Mouse (Mus musculus): ENCODE measurements around the gene Slc9a6.

The Slc9a6 gene

GRCm38 (mm10) chrX:56609623-56610317 lies at the start of gene Slc9a6:
Slc9a6 (plus strand) TSS chrX:56609757.
- CTCF ChIA-PET = interaction anchor here (0.5 kb wide), 1 partner anchor 317 kb away, joined by 3 read pairs; no protein-coding TSS in a partner anchor

GRCm38 (mm10) chrX:56572465-56572864 lies 37.1 kb upstream of the Slc9a6 start:
- CTCF ChIA-PET = no interaction called here

DNA sequence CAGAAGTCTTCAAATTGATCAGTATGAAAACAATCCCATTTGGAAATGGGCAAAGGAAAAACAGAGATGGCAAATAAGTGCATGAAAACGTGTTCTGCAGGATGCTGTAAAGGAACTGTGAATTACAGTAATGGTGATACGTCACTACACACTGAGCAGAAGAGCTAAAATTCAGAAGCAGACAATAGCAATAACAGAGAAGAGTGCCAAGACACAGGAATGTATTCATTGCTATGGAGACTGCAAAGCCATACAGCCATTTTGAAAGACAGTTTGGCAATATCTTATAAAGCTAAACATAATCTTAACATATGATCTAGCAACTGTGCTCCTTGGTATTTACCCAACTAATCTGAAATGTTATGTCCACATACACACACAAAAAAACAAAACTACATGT lies 31.4 kb upstream of the Slc9a6 start:
- CTCF ChIA-PET = no interaction called here

DNA sequence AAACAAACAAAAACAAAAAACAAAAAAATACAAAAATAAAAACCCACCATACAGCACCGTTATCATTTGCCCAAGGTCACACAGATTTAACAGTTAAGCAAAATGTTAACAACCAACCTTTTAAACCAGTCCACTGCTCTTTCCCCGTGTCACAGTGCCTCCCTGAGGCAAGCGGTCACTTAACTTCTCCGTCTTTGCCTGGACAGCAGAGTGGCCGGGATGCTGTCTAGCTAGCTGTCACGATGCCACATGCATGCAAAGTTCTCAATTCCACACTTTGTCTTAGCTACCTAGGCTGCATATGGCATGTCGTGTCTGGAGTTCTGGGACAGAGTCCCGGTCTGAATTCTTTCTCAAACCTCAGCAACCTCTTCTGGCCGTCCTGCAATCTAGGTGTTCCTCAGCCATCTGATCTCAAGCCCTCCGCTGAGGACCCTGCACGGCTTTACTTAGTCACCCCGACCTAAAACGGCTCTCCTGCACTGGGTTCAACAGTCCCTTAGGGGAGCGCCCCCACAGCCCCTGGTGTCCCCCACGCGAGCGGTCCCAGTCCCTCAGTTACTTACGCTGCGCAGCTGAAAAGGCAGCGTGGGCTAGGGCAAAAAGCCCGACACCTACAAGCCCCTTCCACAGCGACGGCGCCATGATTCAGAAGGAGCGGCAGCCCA lies 12.2 kb upstream of the Slc9a6 start:
- CTCF ChIA-PET = no interaction called here

DNA sequence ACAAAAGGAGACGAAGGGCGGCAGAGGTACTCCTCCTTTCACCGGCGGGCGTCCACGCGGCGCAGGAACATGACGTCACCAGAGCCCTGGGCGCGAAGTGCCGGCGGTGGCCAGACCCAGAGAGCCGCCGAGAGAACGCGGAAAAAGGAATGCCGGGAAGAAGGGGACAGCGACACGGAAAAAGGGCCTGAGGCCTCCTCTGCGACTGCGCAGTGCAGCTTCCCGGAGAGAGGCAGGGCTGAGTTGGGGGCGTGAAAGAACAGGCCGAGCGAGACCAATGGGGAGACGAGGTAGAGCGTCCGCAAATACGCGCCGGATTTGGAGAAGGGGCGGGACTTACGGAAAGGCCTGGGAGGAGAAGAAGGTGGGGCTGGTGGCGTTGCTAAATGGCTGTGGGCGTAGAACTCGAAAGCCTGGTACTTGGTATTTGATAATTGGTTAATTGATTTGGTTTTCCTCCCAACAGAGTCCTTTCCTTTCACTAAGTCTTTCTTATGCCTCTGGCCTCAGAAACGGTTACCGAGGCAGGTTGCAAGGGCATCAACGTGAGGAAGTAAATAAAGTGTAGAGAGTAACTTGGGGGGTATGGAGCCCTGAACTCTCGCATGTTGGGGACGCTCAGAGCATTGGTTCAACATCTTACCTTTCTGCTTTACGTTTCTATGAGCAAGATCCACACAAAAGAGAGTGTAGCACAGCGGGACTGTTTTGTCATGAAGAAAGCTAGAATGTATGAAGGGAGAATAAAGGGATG lies 11.5 kb upstream of the Slc9a6 start, which contains the start of gene Mmgt1:
Mmgt1 (minus strand) TSS at position 183 of the 754 bp plus-strand sequence.
- CTCF ChIA-PET = no interaction called here

DNA sequence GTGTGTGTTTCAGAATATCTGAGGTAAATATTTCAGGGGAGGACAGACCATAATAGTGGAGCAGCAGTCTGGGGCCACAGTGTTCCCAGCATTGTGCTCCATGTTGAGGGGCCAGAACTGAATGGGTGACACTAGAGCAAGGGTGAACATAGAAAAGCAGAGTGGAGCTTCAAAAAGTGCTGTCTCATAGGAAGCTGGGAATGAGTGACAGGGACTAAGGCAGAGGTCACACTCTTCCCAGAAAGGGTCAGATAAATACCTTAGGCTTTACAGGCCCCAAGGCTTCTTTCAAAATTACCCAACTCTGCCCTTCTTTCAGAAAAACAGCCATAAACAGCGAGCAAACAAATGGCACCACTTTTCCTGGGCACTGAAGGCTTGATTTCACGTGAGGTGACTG lies 3.0 kb upstream of the Slc9a6 start:
- CTCF ChIA-PET = no interaction called here

- CTCF ChIA-PET = no interaction called here
Observed at GRCm38 (mm10) chrX:56607032-56607710, 2.4 kb upstream of the Slc9a6 start.

DNA sequence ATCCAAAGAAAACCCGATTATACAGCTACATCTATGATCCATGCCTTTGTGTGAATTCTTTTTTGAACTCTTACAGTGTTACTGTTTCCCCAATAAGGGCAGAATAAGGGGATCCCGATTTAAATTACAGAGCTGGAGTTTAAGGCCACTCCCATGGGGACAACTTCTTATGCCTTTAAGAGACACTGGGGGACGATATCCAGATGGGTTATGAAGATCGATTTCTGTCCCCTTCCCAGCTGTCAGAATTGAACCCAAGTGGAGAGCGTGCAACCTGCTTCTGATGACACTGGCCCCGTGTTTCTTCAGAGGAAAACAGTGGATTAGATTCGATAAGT lies 303 bp upstream of the Slc9a6 start:
- CTCF ChIA-PET = interaction anchor here (0.5 kb wide), 1 partner anchor 317 kb away, joined by 3 read pairs; no protein-coding TSS in a partner anchor

GRCm38 (mm10) chrX:56610318-56610694 lies 749 bp downstream of the Slc9a6 start:
- CTCF ChIA-PET = no interaction called here

- CTCF ChIA-PET = no interaction called here
Observed at GRCm38 (mm10) chrX:56615236-56615635, 5.7 kb downstream of the Slc9a6 start.

DNA sequence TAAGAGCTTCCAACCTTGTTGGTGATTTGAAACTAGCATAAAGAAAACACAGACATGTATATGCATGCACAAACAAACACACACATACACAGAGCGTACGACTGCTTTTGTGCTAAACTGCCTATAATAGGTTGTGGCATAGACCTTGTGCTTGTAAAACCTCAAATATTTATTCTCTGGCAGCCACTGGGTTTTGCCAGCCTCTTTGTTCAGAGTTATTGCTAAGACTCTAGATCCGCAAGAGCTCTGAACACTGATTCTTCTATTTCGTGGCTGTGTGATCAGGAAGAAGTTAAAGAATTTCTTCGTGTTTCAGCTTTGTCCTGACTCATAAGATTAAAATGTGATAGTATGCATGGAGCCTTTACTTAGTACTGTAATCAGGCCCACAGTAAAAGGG lies 26.6 kb downstream of the Slc9a6 start:
- CTCF ChIA-PET = no interaction called here

GRCm38 (mm10) chrX:56640066-56640465 lies 30.5 kb downstream of the Slc9a6 start:
- CTCF ChIA-PET = no interaction called here

DNA sequence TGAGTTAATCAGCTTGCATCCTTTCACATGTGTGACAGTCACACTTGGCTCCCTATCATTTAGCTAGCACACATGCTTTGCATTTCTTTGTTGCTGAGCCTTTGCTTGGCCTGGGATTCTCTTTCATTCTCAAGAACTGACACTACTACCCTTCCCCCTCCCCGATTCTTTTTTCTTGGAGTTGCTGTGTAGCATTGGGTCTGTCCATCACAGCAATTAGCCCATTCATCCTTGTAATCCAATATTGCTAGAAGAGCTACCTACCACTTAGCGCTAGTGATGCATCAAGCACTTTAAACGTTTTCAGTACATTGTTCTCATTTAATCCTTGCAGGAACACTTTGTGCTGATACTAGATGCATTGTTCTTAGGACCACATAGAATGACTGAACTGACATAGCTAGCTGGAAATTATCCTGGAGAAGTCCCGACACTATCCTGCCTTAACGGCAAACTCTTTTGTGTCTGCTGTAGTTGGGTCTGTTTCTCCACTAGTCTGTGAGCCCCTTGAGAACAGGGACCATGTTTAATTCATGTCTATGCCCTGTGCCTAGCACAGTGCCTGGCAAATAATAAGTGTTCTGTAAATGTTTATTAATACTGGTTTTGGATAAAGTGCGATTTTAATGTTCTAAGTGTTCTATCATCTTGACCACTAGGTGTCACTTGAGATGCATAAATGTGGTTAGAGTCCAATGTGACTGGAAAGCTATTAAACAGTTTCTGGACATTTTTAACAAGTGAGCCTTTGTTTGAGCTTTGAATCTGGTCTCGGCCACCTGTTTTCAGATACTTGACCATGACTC lies 40.2 kb downstream of the Slc9a6 start:
- CTCF ChIA-PET = no interaction called here

- CTCF ChIA-PET = no interaction called here
Observed at GRCm38 (mm10) chrX:56650355-56650652, 40.7 kb downstream of the Slc9a6 start.

- CTCF ChIA-PET = no interaction called here
Observed at GRCm38 (mm10) chrX:56650885-56651284, 41.3 kb downstream of the Slc9a6 start.

DNA sequence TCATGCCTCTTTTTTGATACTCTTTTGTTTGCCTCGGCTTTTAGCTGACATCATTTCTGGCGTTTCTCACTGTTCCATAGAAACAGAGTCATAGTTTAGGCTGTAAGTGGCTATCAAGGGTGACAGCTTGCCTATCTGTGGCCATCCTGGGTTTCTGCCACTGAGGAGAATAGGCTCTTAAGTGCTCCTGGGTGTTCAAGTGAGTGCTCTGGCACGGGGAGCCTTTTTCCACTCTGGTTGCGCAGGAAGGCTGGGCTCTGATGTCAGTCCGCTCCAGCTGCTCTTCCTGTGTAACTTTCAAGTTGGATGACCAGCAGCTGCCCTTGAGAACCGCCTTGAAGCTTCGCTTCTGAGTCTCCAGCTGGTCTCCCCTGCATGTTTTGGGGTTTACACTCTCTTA lies 42.2 kb downstream of the Slc9a6 start:
- CTCF ChIA-PET = no interaction called here

GRCm38 (mm10) chrX:56655686-56656085 lies 46.1 kb downstream of the Slc9a6 start:
- CTCF ChIA-PET = no interaction called here

DNA sequence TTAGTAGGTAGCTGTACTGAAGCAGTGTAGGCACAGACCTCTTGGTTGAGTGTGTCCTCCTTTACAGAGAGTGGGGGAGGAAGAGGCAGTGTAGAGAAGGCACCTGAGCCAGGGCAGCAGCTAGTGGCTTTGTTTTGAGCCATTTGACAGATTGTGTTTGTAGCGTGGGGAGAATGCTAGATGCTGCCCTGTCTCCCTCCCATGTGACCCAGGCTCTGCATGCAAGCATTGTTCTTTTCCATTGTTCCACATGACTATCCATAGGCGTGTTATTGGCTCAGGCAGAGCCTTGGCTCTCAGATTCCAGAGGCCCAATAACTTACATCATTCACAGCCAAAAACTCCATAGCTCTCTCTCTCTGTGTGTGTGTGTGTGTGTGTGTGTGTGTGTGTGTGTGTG lies 49.7 kb downstream of the Slc9a6 start:
- CTCF ChIA-PET = no interaction called here

DNA sequence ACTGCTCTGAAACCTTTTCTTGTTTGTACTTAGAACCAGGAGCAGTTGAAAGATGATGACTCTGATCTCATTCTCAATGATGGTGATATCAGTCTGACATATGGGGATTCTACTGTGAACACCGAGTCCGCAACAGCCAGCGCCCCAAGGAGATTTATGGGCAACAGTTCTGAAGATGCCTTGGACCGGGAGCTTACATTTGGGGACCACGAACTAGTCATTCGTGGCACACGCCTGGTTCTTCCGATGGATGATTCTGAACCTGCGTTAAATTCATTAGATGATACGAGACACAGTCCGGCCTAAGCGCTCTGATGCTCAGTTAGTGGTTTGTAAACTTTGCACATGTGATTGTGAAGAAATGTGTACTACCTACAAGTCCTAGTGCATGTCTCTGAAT lies 51.6 kb downstream of the Slc9a6 start:
- CTCF ChIA-PET = no interaction called here

DNA sequence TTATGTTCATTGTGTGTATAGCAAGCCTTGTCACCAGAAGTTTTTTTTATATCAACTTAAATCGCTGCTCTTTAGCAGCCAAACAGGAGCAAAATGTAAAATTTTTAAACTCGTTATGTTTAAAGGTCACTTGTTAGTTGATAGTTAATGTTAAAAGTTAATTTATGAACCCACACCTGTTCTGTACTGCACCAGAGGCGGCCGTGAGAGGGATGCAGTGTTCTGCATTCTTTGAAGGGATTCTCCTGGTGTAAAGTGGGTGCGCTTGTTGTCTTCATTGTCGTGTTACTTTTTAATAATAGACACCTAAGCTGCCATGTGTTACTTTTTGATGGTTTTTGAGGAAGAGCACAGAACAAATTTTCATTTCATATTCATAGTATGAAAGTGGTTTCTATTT lies 52.8 kb downstream of the Slc9a6 start:
- CTCF ChIA-PET = no interaction called here

DNA sequence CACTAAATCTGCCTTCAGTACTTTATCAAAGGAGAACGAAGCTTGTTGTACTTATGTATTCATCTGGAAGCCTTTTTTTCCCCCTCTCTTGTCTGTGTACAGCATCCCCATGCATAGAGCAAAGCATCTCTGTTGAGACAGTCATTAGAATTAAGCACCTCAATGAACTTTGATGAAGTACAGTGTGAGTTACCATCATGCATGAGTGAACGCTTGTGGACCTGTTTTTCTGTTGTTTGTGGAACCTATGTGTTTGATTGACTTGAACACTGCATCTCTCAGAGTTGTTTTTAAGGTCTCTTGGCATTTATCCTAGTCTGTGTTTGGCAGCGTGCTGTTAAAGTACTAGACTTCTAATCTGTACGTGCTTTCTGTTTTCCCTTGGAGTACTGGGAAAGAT lies 53.8 kb downstream of the Slc9a6 start:
- CTCF ChIA-PET = no interaction called here

Data from spleen, embryonic (tissue).